Mouse (Mus musculus) neutrophil, adult 83 days (primary cell): ENCODE data around the gene Setdb1. TPM values are rescaled to one million over a fixed set of nuclear protein-coding genes. Genes with fewer than 3 reads are reported as not detected.

Experiments used
- total RNA-seq, 2 experiments: library from RNA; stranded (reverse); gene quantifications; one replicate each; pipeline ENCODE4 v1.2.4; 2023

Gene Setdb1
- 10 to 100 TPM; 20.0 to 21.0 TPM for total RNA-seq

GRCm38 (mm10) chr3:95356701-95357449 is at the start of gene Setdb1:
TSS of gene Setdb1 (minus strand) at chr3:95357202.

GRCm38 (mm10) chr3:95402741-95403140 is 45.7 kb upstream of the Setdb1 start, which contains the start of gene 4930558C23Rik:
TSS of gene 4930558C23Rik (minus strand) at chr3:95402841.

GRCm38 (mm10) chr3:95314486-95315093 is 42.4 kb downstream of the Setdb1 start, which contains the start of gene Cers2:
TSS of gene Cers2 (plus strand) at chr3:95314791.

GRCm38 (mm10) chr3:95307100-95307499 is 49.9 kb downstream of the Setdb1 start, which contains the start of gene Anxa9:
TSS of gene Anxa9 (minus strand) at chr3:95307176.

GRCm38 (mm10) chr3:95281216-95282126 is 75.5 kb downstream of the Setdb1 start, which contains the start of the genes Mindy1 and Prune1:
TSS of gene Mindy1 (plus strand) at chr3:95281345.
TSS of gene Prune1 (minus strand) at chr3:95282076.

Other genes with a start within 250 kb of the Setdb1 start
- 10 to 100 TPM; 31.0 to 35.0 TPM for gene Vps72, start 246.2 kb downstream of the Setdb1 start, total RNA-seq
- 1 to 10 TPM in 1 of 2 experiments, under 1 TPM in 1; 0.99 to 1.6 TPM for gene Tmod4, start 232.7 kb downstream of the Setdb1 start, total RNA-seq
- gene Scnm1, start 223.2 kb downstream of the Setdb1 start, total RNA-seq: 10 to 100 TPM; 42.7 to 50.8 TPM
- 1 to 10 TPM; 2.6 to 3.2 TPM for gene Lysmd1, start 223.1 kb downstream of the Setdb1 start, total RNA-seq
- 10 to 100 TPM; 78.5 to 90.9 TPM for gene Tnfaip8l2, start 214.8 kb downstream of the Setdb1 start, total RNA-seq
- gene Sema6c, start 196.7 kb downstream of the Setdb1 start, total RNA-seq: 1 to 10 TPM in 1 of 2 experiments, under 1 TPM in 1; 0.79 to 1.2 TPM
- gene Gabpb2, start 139.3 kb downstream of the Setdb1 start, total RNA-seq: 10 to 100 TPM; 38.9 to 47.6 TPM
- gene Cdc42se1, start 128.5 kb downstream of the Setdb1 start, total RNA-seq: 100 to 1,000 TPM; 224 to 236 TPM
- gene Mllt11, start 125.0 kb downstream of the Setdb1 start, total RNA-seq: 1 to 10 TPM; 2.3 to 2.4 TPM
- gene Gm128, start 115.6 kb downstream of the Setdb1 start, total RNA-seq: not detected
- gene Bnipl, start 106.0 kb downstream of the Setdb1 start, total RNA-seq: under 1 TPM in 1 of 2 experiments, not detected in 1; 0.44 TPM
- 100 to 1,000 TPM; 127 to 146 TPM for gene Mindy1, start 75.9 kb downstream of the Setdb1 start, total RNA-seq
- 10 to 100 TPM; 17.4 to 19.3 TPM for gene Prune1, start 75.1 kb downstream of the Setdb1 start, total RNA-seq
- gene Anxa9, start 50.0 kb downstream of the Setdb1 start, total RNA-seq: 1 to 10 TPM; 2.6 to 2.8 TPM
- 100 to 1,000 TPM; 130 to 136 TPM for gene Cers2, start 42.4 kb downstream of the Setdb1 start, total RNA-seq
- gene 4930558C23Rik, start 45.6 kb upstream of the Setdb1 start, total RNA-seq: not detected
- 10 to 100 TPM; 53.9 to 57.9 TPM for gene Arnt, start 77.2 kb upstream of the Setdb1 start, total RNA-seq
- gene Ctsk, start 142.1 kb upstream of the Setdb1 start, total RNA-seq: 1 to 10 TPM in 1 of 2 experiments, under 1 TPM in 1; 0.97 to 1.5 TPM
- 100 to 1,000 TPM; 215 to 257 TPM for gene Ctss, start 169.6 kb upstream of the Setdb1 start, total RNA-seq
- gene Hormad1, start 202.5 kb upstream of the Setdb1 start, total RNA-seq: not detected
- 10 to 100 TPM; 22.1 to 22.2 TPM for gene Golph3l, start 231.7 kb upstream of the Setdb1 start, total RNA-seq